Comparison of ENCODE assay signal across 8 mouse cellular contexts in the genomic region with DNA sequence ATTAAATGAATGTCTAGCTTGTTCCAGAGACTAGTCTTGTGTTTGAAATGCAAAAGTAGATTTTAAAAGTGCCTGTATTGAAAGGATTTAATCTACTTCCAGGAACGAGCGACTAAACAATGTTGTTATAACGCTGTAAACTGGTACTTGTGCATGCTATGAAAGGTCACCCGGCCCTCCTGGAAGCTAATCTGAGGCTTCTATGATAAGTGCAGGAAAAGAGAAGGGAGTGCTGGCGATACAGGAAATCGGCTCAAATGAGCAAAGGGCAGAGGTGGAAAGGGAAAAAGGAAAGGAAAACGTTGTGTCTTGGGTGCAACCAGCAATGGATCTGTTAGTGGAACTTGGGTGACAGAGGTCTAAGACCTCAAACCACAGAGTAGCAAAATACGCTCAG. TPM values are rescaled to one million over a fixed set of nuclear protein-coding genes. Genes with fewer than 3 reads are reported as not detected.
DNase-seq lines count a peak whose midpoint lies in the region; ATAC-seq and TF ChIP-seq lines count a peak whose summit lies in the region.

No protein-coding gene starts in this region.

- TF ChIP-seq CTCF in cortical plate, adult 2 months (IDR thresholded peaks at IDR 0.05; ENCODE audit: extremely low read depth, insufficient read depth, low read length), result no peak

- H3K27me3 ChIP-seq in heart, embryonic 16.5 days (ENCODE audit: control insufficient read depth, insufficient read depth, low read length), result no peaks in the 10 kb centered on the region
- H3K27me3 ChIP-seq in hindbrain, embryonic 12.5 days, result no peaks in the 10 kb centered on the region
- H3K27me3 ChIP-seq in liver, embryonic 15.5 days, result no peaks in the 10 kb centered on the region

- intact Hi-C loops in left cerebral cortex, postnatal 10 days (cut with DNase I), result no loop called here

- H3K4me3 ChIP-seq in heart, embryonic 16.5 days (ENCODE audit: low read length), result peak overlapping the region; percentile 84
- H3K4me3 ChIP-seq in cortical plate, adult 2 months (ENCODE audit: insufficient read depth, low read length), result peak overlapping the region; percentile 94
- H3K4me3 ChIP-seq in hindbrain, embryonic 12.5 days, result peak overlapping the region; percentile 94; the same call in 1 of the 2 replicates
- peak overlapping the region; percentile 98 for H3K4me3 ChIP-seq in liver, embryonic 15.5 days (replicated peaks)

- H3K27ac ChIP-seq in heart, embryonic 16.5 days (ENCODE audit: low read length), result peak overlapping the region; percentile 94
- no peak overlapping the region for H3K27ac ChIP-seq in cortical plate, adult 2 months (ENCODE audit: insufficient read depth, low read length)
- H3K27ac ChIP-seq in hindbrain, embryonic 12.5 days, result peak overlapping the region; percentile 99; the same call in 1 of the 2 replicates
- peak overlapping the region; percentile 29; the same call in 1 of the 2 replicates for H3K27ac ChIP-seq in liver, embryonic 15.5 days (replicated peaks)

- no peak for DNase-seq in heart, adult 11 months
- DNase-seq in left cerebral cortex, postnatal 10 days (ENCODE audit: extremely low spot score in 1 of 2, low spot score in 2 of 2), result no peak
- DNase-seq in right cerebral cortex, postnatal 25 days, result no peak
- no peak for DNase-seq in natural killer cell, adult 2 months (ENCODE audit: low spot score in 2 of 2)

- H3K4me2 ChIP-seq in heart, embryonic 16.5 days (ENCODE audit: low read depth, low read length), result peak overlapping the region; percentile 62
- H3K4me2 ChIP-seq in hindbrain, embryonic 12.5 days (replicated peaks), result peak overlapping the region; percentile 80
- H3K4me2 ChIP-seq in liver, embryonic 15.5 days, result peak overlapping the region; percentile 82

- H3K9me3 ChIP-seq in heart, embryonic 16.5 days (replicated peaks; ENCODE audit: control insufficient read depth, low read length), result no peaks in the 10 kb centered on the region
- H3K9me3 ChIP-seq in hindbrain, embryonic 12.5 days (replicated peaks), result no peaks in the 10 kb centered on the region
- H3K9me3 ChIP-seq in liver, embryonic 15.5 days (replicated peaks), result no peaks in the 10 kb centered on the region

- peak overlapping the region; percentile 63 for H3K9ac ChIP-seq in heart, embryonic 16.5 days (ENCODE audit: low read length)
- H3K9ac ChIP-seq in hindbrain, embryonic 12.5 days, result no peak overlapping the region
- H3K9ac ChIP-seq in liver, embryonic 15.5 days, result no peak overlapping the region

- H3K4me1 ChIP-seq in heart, embryonic 16.5 days (ENCODE audit: control insufficient read depth, insufficient read depth, low read length), result peaks cover 15% of the 10 kb centered on the region
- H3K4me1 ChIP-seq in cortical plate, adult 2 months (ENCODE audit: control insufficient read depth, insufficient read depth, low read length), result peaks cover 3% of the 10 kb centered on the region; the same call in 1 of the 2 replicates
- H3K4me1 ChIP-seq in hindbrain, embryonic 12.5 days, result peaks cover 13% of the 10 kb centered on the region
- peaks cover 40% of the 10 kb centered on the region for H3K4me1 ChIP-seq in liver, embryonic 15.5 days (replicated peaks)

- no peak for TF ChIP-seq POLR2A in cortical plate, adult 2 months (IDR thresholded peaks at IDR 0.05; ENCODE audit: extremely low read depth, insufficient read depth, low read length)

- 11% methylated on average over 8 of the region's 8 CpGs for WGBS in heart, embryonic 16.5 days
- WGBS in hindbrain, embryonic 12.5 days, result 30% methylated on average over 8 of the region's 8 CpGs
- WGBS in liver, embryonic 15.5 days (ENCODE audit: insufficient replicate concordance), result 7% methylated on average over 8 of the region's 8 CpGs

- ATAC-seq in heart, embryonic 16.5 days (replicated peaks; ENCODE audit: extremely low read depth, insufficient read depth, low FRiP score), result peak; percentile 28; the same call in 1 of the 2 replicates
- peak; percentile 28; the same call in 1 of the 2 replicates for ATAC-seq in hindbrain, embryonic 12.5 days (ENCODE audit: low FRiP score)
- no peak for ATAC-seq in liver, embryonic 15.5 days (ENCODE audit: insufficient read depth)

- no peaks in the 10 kb centered on the region; the same call in 1 of the 2 replicates for H3K36me3 ChIP-seq in heart, embryonic 16.5 days (ENCODE audit: control insufficient read depth, insufficient read depth)
- H3K36me3 ChIP-seq in hindbrain, embryonic 12.5 days, result 0 out of 2 replicates have a peak, but pooled peaks cover 3% of the 10 kb centered on the region
- peaks cover 10% of the 10 kb centered on the region for H3K36me3 ChIP-seq in liver, embryonic 15.5 days (replicated peaks)

RNA-seq across cellular contexts. Expression of a gene that starts 0.3 kb away (rescaled TPM):
- polyA plus RNA-seq in heart, embryonic 16.5 days (2015; fragmentation: Nextera tagmentation; extraction: Ambion mirVana), result 143 and 159 TPM in 2 replicates
- 106 and 114 TPM in 2 replicates for polyA plus RNA-seq in cortical plate, adult 2 months (2012; rRNA removed)
- 174 and 188 TPM in 2 replicates for polyA plus RNA-seq in hindbrain, embryonic 12.5 days (2016; fragmentation: Nextera tagmentation; extraction: Ambion mirVana)
- 79.4 and 80.0 TPM in 2 replicates for polyA plus RNA-seq in liver, embryonic 15.5 days (2015; fragmentation: Nextera tagmentation; extraction: Ambion mirVana)
- total RNA-seq in left cerebral cortex, postnatal 10 days (2021), result 10 to 100 TPM; 79.9 to 83.6 TPM

RNA-seq across cellular contexts. Expression of a gene that starts 28.2 kb away (rescaled TPM):
- 43.0 and 44.8 TPM in 2 replicates for polyA plus RNA-seq in heart, embryonic 16.5 days (2015; fragmentation: Nextera tagmentation; extraction: Ambion mirVana)
- polyA plus RNA-seq in cortical plate, adult 2 months (2012; rRNA removed), result 0.68 and 1.1 TPM in 2 replicates
- polyA plus RNA-seq in hindbrain, embryonic 12.5 days (2016; fragmentation: Nextera tagmentation; extraction: Ambion mirVana), result 27.9 and 29.9 TPM in 2 replicates
- 91.3 and 108 TPM in 2 replicates for polyA plus RNA-seq in liver, embryonic 15.5 days (2015; fragmentation: Nextera tagmentation; extraction: Ambion mirVana)
- total RNA-seq in left cerebral cortex, postnatal 10 days (2021), result 1 to 10 TPM; 1.9 to 2.0 TPM

RNA-seq across cellular contexts. Expression of a gene that starts 33.5 kb away (rescaled TPM):
- polyA plus RNA-seq in heart, embryonic 16.5 days (2015; fragmentation: Nextera tagmentation; extraction: Ambion mirVana), result 48.3 and 53.8 TPM in 2 replicates
- 82.0 and 83.9 TPM in 2 replicates for polyA plus RNA-seq in cortical plate, adult 2 months (2012; rRNA removed)
- polyA plus RNA-seq in hindbrain, embryonic 12.5 days (2016; fragmentation: Nextera tagmentation; extraction: Ambion mirVana), result 102 and 111 TPM in 2 replicates
- polyA plus RNA-seq in liver, embryonic 15.5 days (2015; fragmentation: Nextera tagmentation; extraction: Ambion mirVana), result 22.4 and 23.9 TPM in 2 replicates
- 100 to 1,000 TPM; 155 to 165 TPM for total RNA-seq in left cerebral cortex, postnatal 10 days (2021)

RNA-seq across cellular contexts. Expression of a gene that starts 43.4 kb away (rescaled TPM):
- 27.0 and 28.4 TPM in 2 replicates for polyA plus RNA-seq in heart, embryonic 16.5 days (2015; fragmentation: Nextera tagmentation; extraction: Ambion mirVana)
- 42.1 and 44.6 TPM in 2 replicates for polyA plus RNA-seq in cortical plate, adult 2 months (2012; rRNA removed)
- 25.2 and 26.4 TPM in 2 replicates for polyA plus RNA-seq in hindbrain, embryonic 12.5 days (2016; fragmentation: Nextera tagmentation; extraction: Ambion mirVana)
- polyA plus RNA-seq in liver, embryonic 15.5 days (2015; fragmentation: Nextera tagmentation; extraction: Ambion mirVana), result 17.7 and 18.7 TPM in 2 replicates
- total RNA-seq in left cerebral cortex, postnatal 10 days (2021), result 10 to 100 TPM; 11.5 to 13.9 TPM

Comparison
In these comparisons a context has a peak if more than half of its experiments do, and no peak if none do; other contexts are left out.
1. RNA of a gene that starts 28.2 kb away (polyA plus RNA-seq): 91.3 to 108 TPM in liver, embryonic 15.5 days, 43.0 to 44.8 TPM in heart, embryonic 16.5 days and 27.9 to 29.9 TPM in hindbrain, embryonic 12.5 days; 0.68 to 1.1 TPM in cortical plate, adult 2 months; every median in the first group is over 10 times any median in the second.
2. Peak in every context shown above with its lines, with median percentiles within 50 percentile points of each other: H3K4me2 ChIP-seq and H3K4me3 ChIP-seq.